Mouse (Mus musculus) liver, postnatal 0 days (tissue): ENCODE results near the gene Gpr89.

ENCODE experiments used
- CTCF ChIP-seq: sonication (generic); IDR thresholded peaks from 2 replicates; pipeline ENCODE4 v1.5.1; 2016; ENCODE audit warnings: antibody characterized with exemption, low read depth
- EP300 ChIP-seq: IDR thresholded peaks from 2 replicates; pipeline ENCODE4 v1.6.1; 2016; ENCODE audit warnings: antibody characterized with exemption, low read depth, mild to moderate bottlenecking

- no peak for TF ChIP-seq CTCF
- TF ChIP-seq EP300: no peak
Measured at GRCm38 (mm10) chr3:96920991-96921390, 15.8 kb upstream of the Gpr89 start.
